Mouse (Mus musculus) embryonic facial prominence, embryonic 13.5 days (tissue): Measurements from ENCODE around the gene Cacna1d. TPM values are rescaled to one million over a fixed set of nuclear protein-coding genes. Genes with fewer than 3 reads are reported as not detected.

Source experiments
- ATAC-seq: fragments of 200-750 bp; cut with Nextera tagmentation; 2 replicates; pipeline ENCODE4 v1.8.0; 2017; ENCODE audit warnings: low read depth; ENCODE audit not compliant: insufficient number of reproducible peaks, insufficient read depth, low FRiP score, low TSS enrichment
- H3K27ac ChIP-seq: fragments of 300-500 bp; sonication (generic); 2 replicates; pipeline ENCODE4 v1.5.1; 2015; ENCODE audit warnings: moderate library complexity, mild to moderate bottlenecking, inconsistent platforms
- H3K27me3 ChIP-seq: fragments of 300-500 bp; sonication (generic); 2 replicates; pipeline ENCODE4 v1.6.1; 2015; ENCODE audit warnings: mild to moderate bottlenecking, inconsistent platforms
- H3K36me3 ChIP-seq: fragments of 300-500 bp; sonication (generic); 2 replicates; pipeline ENCODE4 v1.6.1; 2015; ENCODE audit warnings: mild to moderate bottlenecking, inconsistent platforms
- H3K4me1 ChIP-seq: fragments of 300-500 bp; sonication (generic); 2 replicates; pipeline ENCODE4 v1.6.1; 2015; ENCODE audit warnings: inconsistent platforms
- H3K4me2 ChIP-seq: fragments of 300-500 bp; sonication (generic); 2 replicates; pipeline ENCODE4 v1.6.1; 2015; ENCODE audit warnings: moderate library complexity, mild to moderate bottlenecking, inconsistent platforms
- H3K4me3 ChIP-seq: fragments of 300-500 bp; sonication (generic); 2 replicates; pipeline ENCODE4 v1.5.1; 2015; ENCODE audit warnings: mild to moderate bottlenecking, inconsistent platforms
- H3K9ac ChIP-seq: fragments of 300-500 bp; sonication (generic); 2 replicates; pipeline ENCODE4 v1.6.1; 2015; ENCODE audit warnings: mild to moderate bottlenecking, inconsistent platforms
- H3K9me3 ChIP-seq: fragments of 300-500 bp; sonication (generic); 2 replicates; pipeline ENCODE4 v1.6.1; 2016; ENCODE audit warnings: inconsistent platforms
- WGBS: fragments of 180-500 bp; shearing (Covaris S2); methylation state at CpG from one replicate; pipeline ENCODE4 v1.1.7; 2015; ENCODE audit warnings: mixed read lengths; 5-methylcytosine and 5-hydroxymethylcytosine counted together
- polyA plus RNA-seq: library from polyadenylated mRNA; unstranded; fragments of >200 nt; fragmentation: Nextera tagmentation; extraction: Ambion mirVana; gene quantifications from 2 replicates; pipeline ENCODE4 v1.2.1, GENCODE M21; 2015

Gene Cacna1d
- polyA plus RNA-seq, 1 experiment from 2014 or later: 6.6 TPM

GRCm38 (mm10) chr14:30324994-30325393 is 166.3 kb downstream of the Cacna1d start:
- no peak overlapping the region for H3K4me3 ChIP-seq
- peaks cover 22% of the 10 kb centered on the region for H3K4me1 ChIP-seq
- no peaks in the 10 kb centered on the region for H3K27me3 ChIP-seq
- no peak for ATAC-seq
- no peak overlapping the region for H3K9ac ChIP-seq
- no peaks in the 10 kb centered on the region for H3K36me3 ChIP-seq
- no peak overlapping the region for H3K27ac ChIP-seq
- no peak overlapping the region for H3K4me2 ChIP-seq
- 80% methylated on average over 5 of the region's 5 CpGs for WGBS
- H3K9me3 ChIP-seq: no peaks in the 10 kb centered on the region

- Histone ChIP-seq H3K9ac (no peak overlapping the region), H3K36me3 (no peaks in the 10 kb centered on the region), H3K4me2 (no peak overlapping the region), H3K27ac (no peak overlapping the region), H3K9me3 (no peaks in the 10 kb centered on the region), H3K4me1 (peaks cover 5% of the 10 kb centered on the region), H3K4me3 (no peak overlapping the region), H3K27me3 (no peaks in the 10 kb centered on the region)
- 90% methylated on average over 9 of the region's 9 CpGs for WGBS
- ATAC-seq: no peak
Measured at GRCm38 (mm10) chr14:30318715-30319437, 172.4 kb downstream of the Cacna1d start.

- WGBS: 90% methylated on average over 12 of the region's 12 CpGs
- Histone ChIP-seq H3K4me1 (peaks cover 5% of the 10 kb centered on the region), H3K27me3 (no peaks in the 10 kb centered on the region), H3K4me2 (no peak overlapping the region), H3K4me3 (no peak overlapping the region), H3K36me3 (no peaks in the 10 kb centered on the region), H3K9me3 (no peaks in the 10 kb centered on the region), H3K27ac (no peak overlapping the region), H3K9ac (no peak overlapping the region)
- ATAC-seq: no peak
Measured at GRCm38 (mm10) chr14:30318293-30318692, 173.0 kb downstream of the Cacna1d start.

- ATAC-seq: no peak
- no peaks in the 10 kb centered on the region for H3K27me3 ChIP-seq
- H3K4me3 ChIP-seq: no peak overlapping the region
- no peak overlapping the region for H3K27ac ChIP-seq
- no peak overlapping the region for H3K4me2 ChIP-seq
- H3K9me3 ChIP-seq: no peaks in the 10 kb centered on the region
- WGBS: 81% methylated on average over 10 of the region's 10 CpGs
- H3K4me1 ChIP-seq: peaks cover 5% of the 10 kb centered on the region
- H3K9ac ChIP-seq: no peak overlapping the region
- H3K36me3 ChIP-seq: no peaks in the 10 kb centered on the region
Measured at GRCm38 (mm10) chr14:30317616-30318015, 173.6 kb downstream of the Cacna1d start.

- no peak for ATAC-seq
- Histone ChIP-seq H3K9me3 (no peaks in the 10 kb centered on the region), H3K9ac (no peak overlapping the region), H3K4me2 (no peak overlapping the region), H3K4me1 (peaks cover 18% of the 10 kb centered on the region), H3K36me3 (no peaks in the 10 kb centered on the region), H3K4me3 (no peak overlapping the region), H3K27me3 (no peaks in the 10 kb centered on the region), H3K27ac (no peak overlapping the region)
- 67% methylated on average over 13 of the region's 13 CpGs for WGBS
Measured at GRCm38 (mm10) chr14:30311206-30311889, 179.9 kb downstream of the Cacna1d start.

- Histone ChIP-seq H3K27me3 (no peaks in the 10 kb centered on the region), H3K27ac (peak overlapping the region; percentile 57; the same call in 1 of the 2 replicates), H3K4me2 (no peak overlapping the region), H3K9ac (no peak overlapping the region), H3K36me3 (no peaks in the 10 kb centered on the region), H3K4me3 (no peak overlapping the region), H3K4me1 (peaks cover 29% of the 10 kb centered on the region), H3K9me3 (no peaks in the 10 kb centered on the region)
- 61% methylated on average over 10 of the region's 10 CpGs for WGBS
- no peak for ATAC-seq
Measured at GRCm38 (mm10) chr14:30310236-30310635, 181.0 kb downstream of the Cacna1d start.

GRCm38 (mm10) chr14:30306221-30306620 is 185.0 kb downstream of the Cacna1d start:
- no peak for ATAC-seq
- Histone ChIP-seq H3K9ac (no peak overlapping the region), H3K27me3 (no peaks in the 10 kb centered on the region), H3K9me3 (no peaks in the 10 kb centered on the region), H3K27ac (no peak overlapping the region), H3K4me3 (no peak overlapping the region), H3K4me2 (no peak overlapping the region), H3K4me1 (peaks cover 27% of the 10 kb centered on the region), H3K36me3 (no peaks in the 10 kb centered on the region)
- 48% methylated on average over 6 of the region's 6 CpGs for WGBS

- no peak overlapping the region for H3K27ac ChIP-seq
- H3K4me2 ChIP-seq: no peak overlapping the region
- ATAC-seq: no peak
Measured at GRCm38 (mm10) chr14:30299946-30300345, 191.3 kb downstream of the Cacna1d start.

GRCm38 (mm10) chr14:30297492-30297891 is 193.8 kb downstream of the Cacna1d start:
- Histone ChIP-seq H3K9me3 (no peaks in the 10 kb centered on the region), H3K4me2 (no peak overlapping the region), H3K4me1 (peaks cover 12% of the 10 kb centered on the region; the same call in 1 of the 2 replicates), H3K27me3 (no peaks in the 10 kb centered on the region), H3K27ac (no peak overlapping the region), H3K9ac (no peak overlapping the region), H3K4me3 (no peak overlapping the region), H3K36me3 (no peaks in the 10 kb centered on the region)
- WGBS: 95% methylated on average over 11 of the region's 11 CpGs
- no peak for ATAC-seq

More at GRCm38 (mm10) chr14:30299946-30300345, 191.3 kb downstream of the Cacna1d start:
- Histone ChIP-seq H3K36me3 (no peaks in the 10 kb centered on the region), H3K9ac (no peak overlapping the region), H3K4me1 (peaks cover 11% of the 10 kb centered on the region; the same call in 1 of the 2 replicates), H3K4me3 (no peak overlapping the region), H3K27me3 (no peaks in the 10 kb centered on the region), H3K9me3 (no peaks in the 10 kb centered on the region)
- 70% methylated on average over 7 of the region's 7 CpGs for WGBS

GRCm38 (mm10) chr14:30292135-30292463 is 199.2 kb downstream of the Cacna1d start:
- Histone ChIP-seq H3K27me3 (no peaks in the 10 kb centered on the region), H3K36me3 (no peaks in the 10 kb centered on the region), H3K27ac (no peak overlapping the region), H3K9ac (no peak overlapping the region), H3K9me3 (no peaks in the 10 kb centered on the region), H3K4me1 (peaks cover 17% of the 10 kb centered on the region), H3K4me3 (no peak overlapping the region), H3K4me2 (no peak overlapping the region)
- ATAC-seq: no peak
- 36% methylated on average over 1 of the region's 1 CpGs for WGBS

- no peak for ATAC-seq
- H3K27me3 ChIP-seq: no peaks in the 10 kb centered on the region
- peaks cover 17% of the 10 kb centered on the region for H3K4me1 ChIP-seq
- H3K9me3 ChIP-seq: no peaks in the 10 kb centered on the region
- 56% methylated on average over 9 of the region's 9 CpGs for WGBS
- H3K27ac ChIP-seq: no peak overlapping the region
- no peak overlapping the region for H3K4me3 ChIP-seq
- H3K36me3 ChIP-seq: no peaks in the 10 kb centered on the region
- H3K9ac ChIP-seq: no peak overlapping the region
- H3K4me2 ChIP-seq: no peak overlapping the region
Measured at GRCm38 (mm10) chr14:30291389-30292134, 199.7 kb downstream of the Cacna1d start.
